Mouse (Mus musculus): ENCODE data around the gene Zfp341. TPM values are rescaled to one million over a fixed set of nuclear protein-coding genes. Genes with fewer than 3 reads are reported as not detected.

Zfp341 gene
- total and polyA plus RNA-seq, 3 experiments, result 0.58 to 4.4 (median 1.6) TPM

- H3K4me2 ChIP-seq (ENCODE audit: insufficient read depth, low read depth, poor library complexity, severe bottlenecking), result peak overlapping the region; percentile 88
- peak overlapping the region; percentile 64 for H3K9ac ChIP-seq (ENCODE audit: insufficient read depth, low read depth)
- no peak for DNase-seq (ENCODE audit: extremely low read depth)
- peak overlapping the region; percentile 74 to 95 (median 75) for H3K4me3 ChIP-seq (replicated peaks in 1 of 3; ENCODE audit: low read depth in 2 of 3, low read length in 2 of 3, poor library complexity in 1 of 3)
- no peaks in the 10 kb centered on the region for H3K9me3 ChIP-seq (replicated peaks; ENCODE audit: low read length)
- peaks cover 10 to 32% of the 10 kb centered on the region in 2 experiments for H3K36me3 ChIP-seq (replicated peaks in 1 of 2; ENCODE audit: control insufficient read depth in 1 of 2, insufficient read depth in 1 of 2, low read length in 1 of 2)
- H3K4me1 ChIP-seq (ENCODE audit: control insufficient read depth in 1 of 2, insufficient read depth in 2 of 2), result peaks cover 3 to 44% of the 10 kb centered on the region in 2 experiments
- H3K27me3 ChIP-seq (replicated peaks), result no peaks in the 10 kb centered on the region
- peak overlapping the region; percentile 3; the same call in 1 of the 2 replicates for H3K27ac ChIP-seq (ENCODE audit: insufficient read depth, low read depth)
- TF ChIP-seq POLR2AphosphoS2 (IDR thresholded peaks at IDR 0.05; ENCODE audit: low read depth, low read length), result no peak
- TF ChIP-seq MYC (IDR thresholded peaks at IDR 0.05; ENCODE audit: low read depth, low read length), result no peak
- no peak for TF ChIP-seq UBTF (IDR thresholded peaks at IDR 0.05; ENCODE audit: low read depth, low read length)
- TF ChIP-seq MEF2A (IDR thresholded peaks at IDR 0.05; ENCODE audit: borderline replicate concordance, low read depth, low read length), result no peak
- TF ChIP-seq MAFK (IDR thresholded peaks at IDR 0.05; ENCODE audit: insufficient replicate concordance, low read length), result no peak
- no peak for TF ChIP-seq KAT2A (IDR thresholded peaks at IDR 0.05; ENCODE audit: insufficient replicate concordance, low read length)
- TF ChIP-seq CTCF (conservative IDR thresholded peaks at IDR 0.05 in 1 of 2, IDR thresholded peaks at IDR 0.05 in 1 of 2; ENCODE audit: low read depth in 2 of 2, low read length in 2 of 2), result no peak
- TF ChIP-seq SMC3 (IDR thresholded peaks at IDR 0.05; ENCODE audit: low read depth, low read length), result no peak
- TF ChIP-seq IRF4 (IDR thresholded peaks at IDR 0.05; ENCODE audit: low read depth, low read length), result no peak
- TF ChIP-seq NRF1 (IDR thresholded peaks at IDR 0.05; ENCODE audit: low read depth, low read length), result no peak
- no peak for TF ChIP-seq BHLHE40 (IDR thresholded peaks at IDR 0.05; ENCODE audit: low read depth, low read length)
- TF ChIP-seq JUND (conservative IDR thresholded peaks at IDR 0.05; ENCODE audit: low read depth, low read length), result no peak
- no peak for TF ChIP-seq RAD21 (IDR thresholded peaks at IDR 0.05; ENCODE audit: low read depth, low read length)
- TF ChIP-seq NELFE (IDR thresholded peaks at IDR 0.05; ENCODE audit: low read depth, low read length), result no peak
- TF ChIP-seq ZMIZ1 (IDR thresholded peaks at IDR 0.05; ENCODE audit: low read depth, low read length), result no peak
- TF ChIP-seq ZNF384 (IDR thresholded peaks at IDR 0.05; ENCODE audit: low read depth, low read length), result no peak
- TF ChIP-seq TBP (conservative IDR thresholded peaks at IDR 0.05; ENCODE audit: low read depth, low read length), result no peak
- no peak for TF ChIP-seq USF2 (conservative IDR thresholded peaks at IDR 0.05; ENCODE audit: low read depth, low read length)
- in situ Hi-C loops (cut with MboI; ENCODE audit: low pct_ligation_motif_present, low pct_unique_long_range_greater_than_20kb, low sequenced_read_pairs), result no loop called here
- dilution Hi-C loops (cut with MboI; ENCODE audit: extremely low pct_ligation_motif_present, extremely low pct_unique_long_range_greater_than_20kb, low sequenced_read_pairs), result no loop called here
- peaks cover 22% of the 10 kb centered on the region for H3K79me2 ChIP-seq (replicated peaks; ENCODE audit: control insufficient read depth, extremely low read depth, insufficient read depth, poor library complexity, severe bottlenecking)
Measured at GRCm38 (mm10) chr2:154568329-154569070, 44.6 kb upstream of the Zfp341 start.

GRCm38 (mm10) chr2:154569071-154569748 is 43.9 kb upstream of the Zfp341 start:
- peak; percentile 80 for DNase-seq (ENCODE audit: extremely low read depth)
- peaks cover 4 to 48% of the 10 kb centered on the region in 2 experiments for H3K4me1 ChIP-seq (ENCODE audit: control insufficient read depth in 1 of 2, insufficient read depth in 2 of 2)
- peak; percentile 32 for TF ChIP-seq HCFC1 (IDR thresholded peaks at IDR 0.05; ENCODE audit: low read depth, low read length)
- TF ChIP-seq TCF12 (IDR thresholded peaks at IDR 0.05; ENCODE audit: low read depth, low read length), result 0 out of 2 replicates have a peak, but pooled peaks have one; percentile 27
- TF ChIP-seq KAT2A (IDR thresholded peaks at IDR 0.05; ENCODE audit: insufficient replicate concordance, low read length), result 0 out of 2 replicates have a peak, but pooled peaks have one; percentile 29
- TF ChIP-seq ZMIZ1 (IDR thresholded peaks at IDR 0.05; ENCODE audit: low read depth, low read length), result no peak
- TF ChIP-seq USF2 (conservative IDR thresholded peaks at IDR 0.05; ENCODE audit: low read depth, low read length), result peak; percentile 76
- no peak for TF ChIP-seq JUN (IDR thresholded peaks at IDR 0.05; ENCODE audit: insufficient read depth, low read depth, low read length)
- peak; percentile 82 for TF ChIP-seq SIN3A (IDR thresholded peaks at IDR 0.05; ENCODE audit: low read length)
- TF ChIP-seq NELFE (IDR thresholded peaks at IDR 0.05; ENCODE audit: low read depth, low read length), result 0 out of 2 replicates have a peak, but pooled peaks have one; percentile 51
- peak; percentile 89 for TF ChIP-seq MAX (IDR thresholded peaks at IDR 0.05; ENCODE audit: low read length)
- TF ChIP-seq POLR2A (IDR thresholded peaks at IDR 0.05; ENCODE audit: low read depth, low read length), result peak; percentile 44; the same call in 1 of the 2 replicates
- TF ChIP-seq ZKSCAN1 (IDR thresholded peaks at IDR 0.05; ENCODE audit: borderline replicate concordance, low read depth, low read length), result no peak
- no peak for TF ChIP-seq SMC3 (IDR thresholded peaks at IDR 0.05; ENCODE audit: low read depth, low read length)
- no peak; the same call in 1 of the 2 replicates for TF ChIP-seq NRF1 (IDR thresholded peaks at IDR 0.05; ENCODE audit: low read depth, low read length)
- TF ChIP-seq CHD2 (IDR thresholded peaks at IDR 0.05; ENCODE audit: low read length), result peak; percentile 31; the same call in 1 of the 2 replicates
- TF ChIP-seq MYC (IDR thresholded peaks at IDR 0.05; ENCODE audit: low read depth, low read length), result no peak
- peak; percentile 90 for TF ChIP-seq MXI1 (IDR thresholded peaks at IDR 0.05; ENCODE audit: low read depth, low read length)
- no peak for TF ChIP-seq POLR2AphosphoS2 (IDR thresholded peaks at IDR 0.05; ENCODE audit: low read depth, low read length)
- TF ChIP-seq USF1 (IDR thresholded peaks at IDR 0.05; ENCODE audit: low read depth, low read length), result peak; percentile 84
- TF ChIP-seq JUND (conservative IDR thresholded peaks at IDR 0.05; ENCODE audit: low read depth, low read length), result no peak
- peak; percentile 98 for TF ChIP-seq BHLHE40 (IDR thresholded peaks at IDR 0.05; ENCODE audit: low read depth, low read length)

More at GRCm38 (mm10) chr2:154569071-154569748, 43.9 kb upstream of the Zfp341 start:
- Histone ChIP-seq H3K27ac (ENCODE audit: insufficient read depth, low read depth) (peak overlapping the region; percentile 56), H3K4me2 (ENCODE audit: insufficient read depth, low read depth, poor library complexity, severe bottlenecking) (peak overlapping the region; percentile 88), H3K4me3 (replicated peaks in 1 of 3; ENCODE audit: low read depth in 2 of 3, low read length in 2 of 3, poor library complexity in 1 of 3) (peak overlapping the region; percentile 74 to 95 (median 75)), H3K9ac (ENCODE audit: insufficient read depth, low read depth) (peak overlapping the region; percentile 64), H3K9me3 (replicated peaks; ENCODE audit: low read length) (no peaks in the 10 kb centered on the region), H3K36me3 (replicated peaks in 1 of 2; ENCODE audit: control insufficient read depth in 1 of 2, insufficient read depth in 1 of 2, low read length in 1 of 2) (peaks cover 3 to 25% of the 10 kb centered on the region in 2 experiments), H3K79me2 (replicated peaks; ENCODE audit: control insufficient read depth, extremely low read depth, insufficient read depth, poor library complexity, severe bottlenecking) (peaks cover 22% of the 10 kb centered on the region), H3K27me3 (replicated peaks) (no peaks in the 10 kb centered on the region)
- in situ Hi-C loops (cut with MboI; ENCODE audit: low pct_ligation_motif_present, low pct_unique_long_range_greater_than_20kb, low sequenced_read_pairs), result no loop called here
- dilution Hi-C loops (cut with MboI; ENCODE audit: extremely low pct_ligation_motif_present, extremely low pct_unique_long_range_greater_than_20kb, low sequenced_read_pairs), result no loop called here

Measured in CH12.LX (cell line).